ENCODE assay signal across 7 mouse cellular contexts in the genomic region with DNA sequence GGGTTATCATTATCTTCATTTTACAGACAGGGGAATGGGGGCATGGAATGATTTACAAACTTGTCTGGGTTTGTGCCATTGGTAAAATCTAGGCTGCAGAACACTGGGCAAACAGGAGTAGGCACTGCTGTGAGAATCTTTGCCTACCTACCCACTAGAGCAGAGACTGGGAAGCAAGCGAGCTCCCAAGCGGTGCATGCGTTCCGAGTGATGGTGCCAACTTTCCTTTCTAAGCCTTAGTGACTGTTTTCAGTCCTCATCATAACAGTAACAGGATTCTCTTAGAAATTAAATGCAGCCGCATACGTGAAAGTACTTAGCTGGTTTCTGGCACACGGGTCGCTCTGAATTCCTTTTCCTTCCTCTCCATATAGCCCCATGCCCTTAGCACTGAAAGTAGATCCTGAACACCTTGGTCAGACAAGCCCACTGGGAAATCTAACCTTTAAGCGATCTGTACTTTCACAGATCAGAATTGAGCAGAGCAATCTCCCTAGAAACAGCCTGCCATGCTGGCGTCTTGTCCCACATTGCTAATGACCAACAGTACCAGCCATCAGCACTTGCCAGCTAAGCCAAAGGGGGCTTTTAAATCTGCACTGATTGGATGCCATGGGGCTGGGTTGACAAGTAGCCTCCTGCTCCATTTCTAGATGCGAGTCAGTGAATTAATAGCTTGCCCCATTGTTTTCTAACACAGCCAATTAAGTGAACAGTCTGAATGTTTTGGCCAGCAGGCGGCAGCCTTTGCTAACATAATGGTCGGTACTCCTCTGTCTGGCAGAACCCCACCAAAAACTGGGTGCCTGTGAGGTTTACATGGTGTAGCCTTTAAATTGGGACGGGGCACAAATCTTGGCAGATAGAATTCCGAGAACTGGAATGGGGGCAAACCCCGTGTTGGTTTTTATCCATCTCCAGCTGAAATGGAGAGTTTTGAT. TPM values are rescaled to one million over a fixed set of nuclear protein-coding genes. Genes with fewer than 3 reads are reported as not detected.
DNase-seq lines count a peak whose midpoint lies in the region; ATAC-seq and TF ChIP-seq lines count a peak whose summit lies in the region.

No protein-coding gene starts in this region.

- H3K9ac ChIP-seq in embryonic facial prominence, embryonic 11.5 days (replicated peaks; ENCODE audit: low read length) = peak overlapping the region; percentile 32; the same call in 1 of the 2 replicates
- H3K9ac ChIP-seq in limb, embryonic 11.5 days (ENCODE audit: low read length) = no peak overlapping the region

- no peak for TF ChIP-seq POLR2A in kidney, adult 2 months (IDR thresholded peaks at IDR 0.05; ENCODE audit: low read depth, low read length)

- H3K36me3 ChIP-seq in embryonic facial prominence, embryonic 11.5 days (replicated peaks; ENCODE audit: control insufficient read depth, insufficient read depth, low read depth, low read length) = no peaks in the 10 kb centered on the region
- H3K36me3 ChIP-seq in kidney, adult 2 months (ENCODE audit: control insufficient read depth, insufficient read depth, low read length) = no peaks in the 10 kb centered on the region
- no peaks in the 10 kb centered on the region for H3K36me3 ChIP-seq in limb, embryonic 11.5 days (ENCODE audit: control insufficient read depth, insufficient read depth, low read length)

- H3K9me3 ChIP-seq in embryonic facial prominence, embryonic 11.5 days (replicated peaks; ENCODE audit: control insufficient read depth, low read length) = no peaks in the 10 kb centered on the region
- H3K9me3 ChIP-seq in limb, embryonic 11.5 days (ENCODE audit: control insufficient read depth, low read length) = no peaks in the 10 kb centered on the region

- no peaks in the 10 kb centered on the region for H3K27me3 ChIP-seq in embryonic facial prominence, embryonic 11.5 days (ENCODE audit: control insufficient read depth, insufficient read depth, low read length)
- H3K27me3 ChIP-seq in kidney, adult 2 months (replicated peaks; ENCODE audit: control insufficient read depth, insufficient read depth, low read length) = no peaks in the 10 kb centered on the region
- H3K27me3 ChIP-seq in limb, embryonic 11.5 days (ENCODE audit: control insufficient read depth, insufficient read depth, low read length) = no peaks in the 10 kb centered on the region

- 51% methylated on average over 16 of the region's 16 CpGs for WGBS in embryonic facial prominence, embryonic 11.5 days
- 53% methylated on average over 16 of the region's 16 CpGs for WGBS in kidney, adult 2 months
- whole genome bisulfite sequencing in limb, embryonic 11.5 days = 56% methylated on average over 16 of the region's 16 CpGs

- peak; percentile 83 for TF ChIP-seq CTCF in kidney, adult 2 months (conservative IDR thresholded peaks at IDR 0.05; ENCODE audit: insufficient read depth, insufficient read length, low read depth, low read length)

- DNase-seq in adrenal gland, postnatal 10 days = peak; percentile 91
- peak; percentile 93 for DNase-seq in embryonic facial prominence, embryonic 11.5 days (ENCODE audit: low spot score)
- DNase-seq in heart, adult 8-10 months (ENCODE audit: low spot score) = peak; percentile 93
- peak; percentile 86 for DNase-seq in kidney, adult 2 months
- peak; percentile 94 for DNase-seq in limb, embryonic 11.5 days (ENCODE audit: low spot score)
- peak; percentile 27 to 53 for DNase-seq in monocyte, adult 2 months (ENCODE audit: low read depth in 1 of 2, low spot score in 2 of 2)
- peak; percentile 47 to 73 for DNase-seq in spleen, postnatal 14 days (ENCODE audit: low spot score in 2 of 2)

- peak overlapping the region; percentile 16; the same call in 1 of the 2 replicates for H3K4me2 ChIP-seq in embryonic facial prominence, embryonic 11.5 days (ENCODE audit: low read depth, low read length)
- no peak overlapping the region for H3K4me2 ChIP-seq in limb, embryonic 11.5 days (ENCODE audit: low read depth, severe bottlenecking)

- ATAC-seq in embryonic facial prominence, embryonic 11.5 days (replicated peaks; ENCODE audit: insufficient number of reproducible peaks, low FRiP score, low TSS enrichment, low read depth) = peak; percentile 82
- ATAC-seq in limb, embryonic 11.5 days (ENCODE audit: insufficient number of reproducible peaks, low FRiP score, low TSS enrichment, low read depth) = peak; percentile 81; the same call in 1 of the 2 replicates

- no peak overlapping the region for H3K27ac ChIP-seq in embryonic facial prominence, embryonic 11.5 days (replicated peaks; ENCODE audit: low read depth, low read length)
- no peak overlapping the region for H3K27ac ChIP-seq in kidney, adult 2 months (ENCODE audit: insufficient read depth, low read depth, low read length)
- H3K27ac ChIP-seq in limb, embryonic 11.5 days (replicated peaks; ENCODE audit: low read depth, low read length) = no peak overlapping the region

- no peak overlapping the region for H3K4me3 ChIP-seq in embryonic facial prominence, embryonic 11.5 days (ENCODE audit: low read depth, low read length)
- no peak overlapping the region for H3K4me3 ChIP-seq in kidney, adult 2 months (ENCODE audit: insufficient read depth, low read depth, low read length)
- no peak overlapping the region for H3K4me3 ChIP-seq in limb, embryonic 11.5 days (ENCODE audit: low read depth, low read length)

- no peaks in the 10 kb centered on the region for H3K4me1 ChIP-seq in embryonic facial prominence, embryonic 11.5 days (ENCODE audit: control insufficient read depth, insufficient read depth, low read length)
- no peaks in the 10 kb centered on the region for H3K4me1 ChIP-seq in kidney, adult 2 months (ENCODE audit: control insufficient read depth, insufficient read depth, low read length)
- H3K4me1 ChIP-seq in limb, embryonic 11.5 days (ENCODE audit: control insufficient read depth, insufficient read depth, low read length) = peaks cover 4% of the 10 kb centered on the region; the same call in 1 of the 2 replicates

RNA-seq across cellular contexts. Expression of gene Tyw5, which starts 21.7 kb away (rescaled TPM):
- 10 to 100 TPM; 15.2 to 20.4 TPM for total RNA-seq in adrenal gland, postnatal 10 days (2021)
- polyA plus RNA-seq in embryonic facial prominence, embryonic 11.5 days (2014; fragmentation: Nextera tagmentation; extraction: Ambion mirVana) = 27.0 and 29.1 TPM in 2 replicates
- 1 to 10 TPM; 3.3 to 4.8 (median 4.2) TPM for total RNA-seq in heart, adult 8-10 months (2022)
- polyA plus RNA-seq in kidney, adult 2 months (2012; rRNA removed) = 4.6 TPM in 2 replicates
- polyA plus RNA-seq in limb, embryonic 11.5 days (2014; fragmentation: Nextera tagmentation; extraction: Ambion mirVana) = 26.0 and 29.2 TPM in 2 replicates

RNA-seq across cellular contexts. Expression of gene Maip1, which starts 22.5 kb away (rescaled TPM):
- 10 to 100 TPM; 13.8 to 14.9 TPM for total RNA-seq in adrenal gland, postnatal 10 days (2021)
- 19.4 and 21.1 TPM in 2 replicates for polyA plus RNA-seq in embryonic facial prominence, embryonic 11.5 days (2014; fragmentation: Nextera tagmentation; extraction: Ambion mirVana)
- 10 to 100 TPM in 3 of 4 experiments, 1 to 10 TPM in 1; 10.0 to 11.9 (median 10.9) TPM for total RNA-seq in heart, adult 8-10 months (2022)
- 6.0 and 7.3 TPM in 2 replicates for polyA plus RNA-seq in kidney, adult 2 months (2012; rRNA removed)
- 19.8 and 21.2 TPM in 2 replicates for polyA plus RNA-seq in limb, embryonic 11.5 days (2014; fragmentation: Nextera tagmentation; extraction: Ambion mirVana)

RNA-seq across cellular contexts. Expression of gene 1700066M21Rik, which starts 51.2 kb away (rescaled TPM):
- total RNA-seq in adrenal gland, postnatal 10 days (2021) = 1 to 10 TPM; 5.6 to 7.1 TPM
- 16.7 and 18.2 TPM in 2 replicates for polyA plus RNA-seq in embryonic facial prominence, embryonic 11.5 days (2014; fragmentation: Nextera tagmentation; extraction: Ambion mirVana)
- total RNA-seq in heart, adult 8-10 months (2022) = 1 to 10 TPM; 2.3 to 3.3 (median 2.9) TPM
- 2.8 and 15.2 TPM in 2 replicates for polyA plus RNA-seq in kidney, adult 2 months (2012; rRNA removed)
- polyA plus RNA-seq in limb, embryonic 11.5 days (2014; fragmentation: Nextera tagmentation; extraction: Ambion mirVana) = 12.7 and 13.6 TPM in 2 replicates

Comparison
In these comparisons a context has a peak if more than half of its experiments do, and no peak if none do; other contexts are left out.
1. DNase-seq: peak in every context shown above with its lines; median percentile 94 in limb, embryonic 11.5 days; 93 in embryonic facial prominence, embryonic 11.5 days; 93 in heart, adult 8-10 months; 91 in adrenal gland, postnatal 10 days; 86 in kidney, adult 2 months; 60 in spleen, postnatal 14 days; 40 in monocyte, adult 2 months.